Mouse (Mus musculus): ENCODE data around the gene Rogdi.

GRCm38 (mm10) chr16:5045322-5045721 lies 32.0 kb upstream of the Rogdi start:
- no peak for TF ChIP-seq POLR2A (IDR thresholded peaks at IDR 0.05; ENCODE audit: low read depth, low read length)
- no peak for TF ChIP-seq CTCF (conservative IDR thresholded peaks at IDR 0.05; ENCODE audit: insufficient read depth, insufficient read length, low read depth, low read length)
